Mouse (Mus musculus) embryonic facial prominence, embryonic 10.5 days (tissue): Measurements from ENCODE around the gene Sesn1. TPM values are rescaled to one million over a fixed set of nuclear protein-coding genes. Genes with fewer than 3 reads are reported as not detected.
A peak's percentile ranks its signal among the peaks of the same experiment; 100 is the strongest.

ENCODE experiments used
- DNase-seq: peaks from one replicate; pipeline ENCODE4 v3.0.0-alpha.2; 2017; ENCODE audit warnings: low spot score
- H3K27ac ChIP-seq: fragments of 300-500 bp; sonication (generic); replicated peaks from 2 replicates; pipeline ENCODE4 v1.5.1; 2016; ENCODE audit warnings: mild to moderate bottlenecking
- H3K27me3 ChIP-seq: fragments of 300-500 bp; sonication (generic); replicated peaks from 2 replicates; pipeline ENCODE4 v1.6.1; 2016; ENCODE audit warnings: low read depth, mild to moderate bottlenecking; ENCODE audit not compliant: poor library complexity, severe bottlenecking
- H3K36me3 ChIP-seq: fragments of 300-500 bp; sonication (generic); replicated peaks from 2 replicates; pipeline ENCODE4 v1.6.1; 2016; ENCODE audit warnings: mild to moderate bottlenecking, moderate library complexity
- H3K4me1 ChIP-seq: fragments of 300-500 bp; sonication (generic); 2 replicates; pipeline ENCODE4 v1.6.1; 2016
- H3K4me3 ChIP-seq: fragments of 300-500 bp; sonication (generic); 2 replicates; pipeline ENCODE4 v1.5.1; 2016; ENCODE audit warnings: mild to moderate bottlenecking, moderate library complexity
- H3K9me3 ChIP-seq: fragments of 300-500 bp; sonication (generic); 2 replicates; pipeline ENCODE4 v1.6.1; 2016; ENCODE audit warnings: mild to moderate bottlenecking
- WGBS: fragments of 180-500 bp; shearing (Covaris S2); methylation state at CpG from one replicate; pipeline ENCODE4 v1.1.7; 2016; 5-methylcytosine and 5-hydroxymethylcytosine counted together
- polyA plus RNA-seq: library from polyadenylated mRNA; unstranded; fragments of >200 nt; fragmentation: Nextera tagmentation; extraction: Ambion mirVana; gene quantifications from 2 replicates; pipeline ENCODE4 v1.2.1, GENCODE M21; 2016

Gene Sesn1
- polyA plus RNA-seq, 1 experiment from 2014 or later: 23.3 TPM

DNA sequence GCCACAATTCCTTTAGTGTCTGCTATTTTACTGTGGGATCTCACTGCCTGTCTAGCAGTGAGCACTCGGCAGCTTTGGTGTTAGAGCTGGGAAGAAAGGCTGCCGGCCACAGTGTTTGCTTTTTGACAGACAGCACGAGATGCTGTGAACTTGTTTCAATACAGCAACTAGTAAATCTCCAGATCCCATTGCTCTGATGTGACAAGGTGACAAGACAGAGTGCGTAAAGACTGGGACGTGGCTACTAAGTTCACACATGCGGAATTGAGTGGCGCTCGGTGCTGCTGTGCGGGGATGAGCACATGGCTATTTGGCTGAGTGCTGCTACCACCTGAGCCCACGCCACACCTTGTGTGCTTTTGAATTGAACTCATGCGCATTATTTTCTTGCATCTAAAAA, 97.7 kb downstream of the Sesn1 start:
- Histone ChIP-seq H3K27me3 (no peaks in the 10 kb centered on the region), H3K9me3 (no peaks in the 10 kb centered on the region), H3K27ac (no peak overlapping the region), H3K4me1 (peaks cover 6% of the 10 kb centered on the region), H3K36me3 (peaks cover 40% of the 10 kb centered on the region), H3K4me3 (no peak overlapping the region)
- DNase-seq: no peak
- 91% methylated on average over 11 of the region's 11 CpGs for WGBS

DNA sequence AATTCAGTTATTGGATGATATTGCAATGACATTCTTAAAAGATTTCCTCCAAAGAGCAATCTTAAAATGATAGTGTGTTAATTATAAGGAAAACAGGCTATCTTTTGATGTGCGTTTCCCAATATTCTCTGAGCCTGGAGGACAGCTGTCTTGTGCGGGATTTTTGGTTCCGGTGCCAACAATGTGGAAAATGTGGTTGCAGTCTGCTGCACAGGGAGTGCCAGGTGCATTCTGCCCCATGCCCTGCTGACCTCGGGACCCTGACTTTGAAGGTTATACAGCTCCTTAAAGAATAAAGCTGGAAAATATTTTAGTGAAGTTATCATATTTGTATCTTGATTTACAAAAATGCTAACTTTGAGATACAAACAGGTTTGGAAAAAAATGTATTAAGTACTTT, 98.2 kb downstream of the Sesn1 start:
- 93% methylated on average over 4 of the region's 4 CpGs for WGBS
- Histone ChIP-seq H3K36me3 (peaks cover 40% of the 10 kb centered on the region), H3K9me3 (no peaks in the 10 kb centered on the region), H3K27me3 (no peaks in the 10 kb centered on the region), H3K4me3 (no peak overlapping the region), H3K27ac (no peak overlapping the region), H3K4me1 (peaks cover 6% of the 10 kb centered on the region)
- no peak for DNase-seq

DNA sequence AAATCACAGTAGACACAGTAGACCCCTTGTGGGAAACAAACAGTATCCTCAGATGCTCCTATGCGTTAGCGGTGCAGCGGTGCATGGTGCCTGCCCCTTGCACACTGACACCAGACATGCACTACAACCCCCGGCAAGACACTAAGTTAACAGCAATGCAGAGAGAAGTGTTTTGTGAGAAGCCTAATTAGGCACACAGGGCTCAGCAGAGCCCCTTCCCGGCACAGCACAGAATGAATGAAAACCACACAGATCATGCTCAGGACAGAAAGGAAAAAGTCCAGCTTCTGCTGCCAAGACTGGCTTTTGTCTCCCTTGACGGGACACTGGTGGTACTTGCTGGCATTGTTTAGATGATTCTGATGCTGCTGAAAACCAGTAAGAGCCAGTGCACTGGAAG, 99.2 kb downstream of the Sesn1 start:
- H3K9me3 ChIP-seq: no peaks in the 10 kb centered on the region
- peaks cover 6% of the 10 kb centered on the region for H3K4me1 ChIP-seq
- DNase-seq: no peak
- WGBS: 71% methylated on average over 6 of the region's 6 CpGs
- H3K27ac ChIP-seq: no peak overlapping the region
- peaks cover 33% of the 10 kb centered on the region for H3K36me3 ChIP-seq
- H3K27me3 ChIP-seq: no peaks in the 10 kb centered on the region
- no peak overlapping the region for H3K4me3 ChIP-seq

DNA sequence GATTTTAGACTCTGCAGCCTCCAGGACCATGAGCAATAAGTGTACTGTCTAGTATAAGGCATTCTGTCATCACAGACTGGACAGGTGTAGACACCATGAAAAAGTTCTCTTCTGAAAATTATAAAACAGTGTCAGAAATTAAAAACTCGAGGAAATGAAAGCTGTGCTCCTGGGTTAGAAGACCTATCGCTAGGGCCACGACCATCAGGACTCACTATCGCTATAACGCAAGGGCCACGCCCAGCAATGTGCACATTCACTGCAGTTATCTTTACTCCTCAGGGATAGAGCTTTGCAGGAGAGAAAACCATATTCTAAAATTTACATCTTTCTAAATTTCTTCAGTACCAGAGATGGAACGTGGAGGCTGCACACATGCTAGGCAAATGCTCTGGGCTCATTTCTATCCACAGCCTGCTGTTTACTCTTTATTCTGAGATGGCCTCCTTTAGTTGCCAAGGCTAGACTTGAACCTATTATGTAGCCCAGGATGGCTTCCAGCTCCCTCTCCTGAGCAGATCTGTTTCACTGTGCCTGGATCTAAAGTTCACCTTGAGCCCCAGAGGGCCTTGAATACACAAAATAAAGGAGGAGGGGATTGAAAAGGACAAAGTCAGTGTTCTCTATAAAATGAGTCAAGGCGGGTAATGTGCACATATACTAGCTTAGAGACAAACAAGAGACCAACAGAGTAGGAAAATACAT, 102.7 kb downstream of the Sesn1 start:
- H3K4me3 ChIP-seq: no peak overlapping the region
- H3K27me3 ChIP-seq: no peaks in the 10 kb centered on the region
- 89% methylated on average over 8 of the region's 8 CpGs for WGBS
- H3K4me1 ChIP-seq: peaks cover 6% of the 10 kb centered on the region
- DNase-seq: no peak
- H3K36me3 ChIP-seq: peaks cover 2% of the 10 kb centered on the region
- H3K27ac ChIP-seq: no peak overlapping the region
- no peaks in the 10 kb centered on the region for H3K9me3 ChIP-seq

DNA sequence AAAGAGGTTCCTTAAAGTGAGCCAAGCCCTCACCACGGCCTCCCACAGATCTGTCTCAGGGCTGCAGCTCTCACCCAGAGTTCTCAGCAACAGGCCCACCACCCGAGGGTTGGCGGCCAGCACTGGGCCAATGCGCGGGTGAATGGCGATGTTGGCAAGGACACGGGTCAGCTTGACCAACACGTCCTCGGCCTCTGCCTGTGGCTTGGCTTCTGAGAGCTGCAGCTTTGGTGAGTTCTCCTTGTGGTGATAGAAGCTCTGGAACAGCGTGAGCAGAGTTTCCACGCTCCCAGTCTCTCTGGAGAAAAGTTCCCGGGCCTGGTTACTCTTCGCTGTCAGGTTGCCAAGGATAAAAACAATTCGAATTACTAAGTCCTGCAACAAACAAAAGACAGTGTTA, 117.0 kb downstream of the Sesn1 start:
- Histone ChIP-seq H3K36me3 (no peaks in the 10 kb centered on the region), H3K4me1 (no peaks in the 10 kb centered on the region), H3K9me3 (no peaks in the 10 kb centered on the region), H3K27ac (no peak overlapping the region), H3K4me3 (no peak overlapping the region), H3K27me3 (no peaks in the 10 kb centered on the region)
- 88% methylated on average over 14 of the region's 14 CpGs for WGBS
- no peak for DNase-seq

DNA sequence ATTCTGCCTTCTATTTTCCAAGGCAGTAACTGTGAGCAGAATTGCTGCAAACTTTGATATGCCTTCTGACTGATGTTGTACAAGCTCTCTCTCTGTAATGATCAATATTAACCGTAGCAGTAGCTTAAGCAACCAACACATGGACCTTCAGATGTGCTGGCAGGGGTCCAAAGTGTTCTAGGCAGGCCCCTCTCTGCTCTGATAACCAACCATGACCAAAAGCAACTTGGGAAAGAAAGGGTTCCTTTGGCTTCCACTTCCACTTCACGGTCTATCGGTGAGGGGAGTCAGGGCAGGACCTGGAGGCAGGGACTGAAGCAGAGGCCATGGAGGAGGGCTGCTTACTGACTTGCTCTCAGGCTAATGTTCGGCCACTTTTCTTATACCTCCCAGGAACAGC, 121.2 kb downstream of the Sesn1 start:
- no peaks in the 10 kb centered on the region; the same call in 1 of the 2 replicates for H3K27me3 ChIP-seq
- no peak for DNase-seq
- H3K4me3 ChIP-seq: no peak overlapping the region
- peaks cover 16% of the 10 kb centered on the region for H3K4me1 ChIP-seq
- H3K27ac ChIP-seq: no peak overlapping the region
- H3K36me3 ChIP-seq: no peaks in the 10 kb centered on the region
- 61% methylated on average over 4 of the region's 4 CpGs for WGBS
- H3K9me3 ChIP-seq: no peaks in the 10 kb centered on the region

DNA sequence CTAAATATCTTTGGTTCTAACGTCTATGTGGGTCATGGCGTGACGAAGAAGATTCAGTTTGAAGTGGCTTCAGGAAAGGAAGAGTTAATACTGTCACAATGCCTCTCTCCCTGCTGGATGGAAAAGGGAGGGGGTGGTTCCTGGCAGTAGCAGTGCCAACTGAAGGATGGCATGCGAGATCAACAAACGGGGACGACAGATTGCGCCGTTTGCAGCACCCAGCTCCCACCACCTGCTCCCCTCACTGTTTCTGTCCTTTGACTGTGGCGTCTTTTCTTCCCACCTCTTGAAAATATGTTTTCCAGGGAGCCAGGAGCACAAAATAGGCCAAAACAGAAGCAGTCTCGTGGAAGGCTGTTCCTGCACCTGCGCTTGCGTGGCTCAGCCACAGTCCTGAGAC, 122.2 kb downstream of the Sesn1 start:
- Histone ChIP-seq H3K27me3 (no peaks in the 10 kb centered on the region; the same call in 1 of the 2 replicates), H3K9me3 (no peaks in the 10 kb centered on the region), H3K36me3 (no peaks in the 10 kb centered on the region), H3K4me1 (peaks cover 26% of the 10 kb centered on the region), H3K27ac (no peak overlapping the region), H3K4me3 (no peak overlapping the region)
- no peak for DNase-seq
- 85% methylated on average over 12 of the region's 12 CpGs for WGBS

DNA sequence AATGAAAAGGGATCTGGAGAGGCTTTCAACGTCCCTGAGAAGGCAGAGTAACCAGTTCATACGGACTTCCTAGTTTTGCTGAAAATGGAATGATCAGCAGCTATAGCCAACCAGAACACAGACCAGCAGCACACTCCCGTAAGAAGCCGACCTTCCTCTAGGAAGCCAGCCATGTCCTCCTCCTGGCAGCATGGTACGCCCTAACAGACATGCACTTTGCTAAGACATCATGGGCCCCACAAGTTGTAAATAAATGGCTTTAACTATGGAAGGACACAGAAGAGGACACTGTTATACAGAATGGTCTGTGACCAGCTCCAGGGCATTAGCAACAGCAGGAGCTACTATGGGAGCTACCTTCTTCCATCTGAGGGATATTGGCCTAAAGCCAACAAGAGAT, 123.2 kb downstream of the Sesn1 start:
- Histone ChIP-seq H3K27ac (no peak overlapping the region), H3K27me3 (no peaks in the 10 kb centered on the region; the same call in 1 of the 2 replicates), H3K4me1 (peaks cover 30% of the 10 kb centered on the region), H3K9me3 (no peaks in the 10 kb centered on the region), H3K4me3 (no peak overlapping the region), H3K36me3 (no peaks in the 10 kb centered on the region)
- WGBS: 90% methylated on average over 5 of the region's 5 CpGs
- DNase-seq: no peak

DNA sequence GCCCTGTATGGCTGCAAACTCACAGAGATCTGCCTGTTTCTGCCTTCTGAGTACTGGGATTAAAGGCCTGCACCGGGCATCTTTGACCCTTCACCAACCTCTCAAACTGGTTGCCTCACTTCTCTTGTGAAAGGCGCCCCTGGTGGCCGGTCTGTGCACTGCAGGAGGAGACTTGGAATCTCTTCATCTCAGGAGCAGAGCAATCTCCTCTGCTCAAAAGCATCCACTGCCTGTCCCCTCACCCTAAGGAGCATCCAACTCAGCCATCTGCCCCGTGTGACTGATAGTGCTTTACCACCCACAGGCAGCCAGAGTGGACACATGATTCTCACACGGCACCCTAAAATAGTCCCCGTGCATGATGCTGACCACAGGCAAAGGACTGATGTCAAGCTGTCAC, 123.8 kb downstream of the Sesn1 start:
- no peak overlapping the region for H3K4me3 ChIP-seq
- H3K4me1 ChIP-seq: peaks cover 30% of the 10 kb centered on the region
- H3K9me3 ChIP-seq: no peaks in the 10 kb centered on the region
- 66% methylated on average over 6 of the region's 6 CpGs for WGBS
- DNase-seq: peak; percentile 56
- no peaks in the 10 kb centered on the region for H3K36me3 ChIP-seq
- H3K27ac ChIP-seq: no peak overlapping the region
- no peaks in the 10 kb centered on the region; the same call in 1 of the 2 replicates for H3K27me3 ChIP-seq

DNA sequence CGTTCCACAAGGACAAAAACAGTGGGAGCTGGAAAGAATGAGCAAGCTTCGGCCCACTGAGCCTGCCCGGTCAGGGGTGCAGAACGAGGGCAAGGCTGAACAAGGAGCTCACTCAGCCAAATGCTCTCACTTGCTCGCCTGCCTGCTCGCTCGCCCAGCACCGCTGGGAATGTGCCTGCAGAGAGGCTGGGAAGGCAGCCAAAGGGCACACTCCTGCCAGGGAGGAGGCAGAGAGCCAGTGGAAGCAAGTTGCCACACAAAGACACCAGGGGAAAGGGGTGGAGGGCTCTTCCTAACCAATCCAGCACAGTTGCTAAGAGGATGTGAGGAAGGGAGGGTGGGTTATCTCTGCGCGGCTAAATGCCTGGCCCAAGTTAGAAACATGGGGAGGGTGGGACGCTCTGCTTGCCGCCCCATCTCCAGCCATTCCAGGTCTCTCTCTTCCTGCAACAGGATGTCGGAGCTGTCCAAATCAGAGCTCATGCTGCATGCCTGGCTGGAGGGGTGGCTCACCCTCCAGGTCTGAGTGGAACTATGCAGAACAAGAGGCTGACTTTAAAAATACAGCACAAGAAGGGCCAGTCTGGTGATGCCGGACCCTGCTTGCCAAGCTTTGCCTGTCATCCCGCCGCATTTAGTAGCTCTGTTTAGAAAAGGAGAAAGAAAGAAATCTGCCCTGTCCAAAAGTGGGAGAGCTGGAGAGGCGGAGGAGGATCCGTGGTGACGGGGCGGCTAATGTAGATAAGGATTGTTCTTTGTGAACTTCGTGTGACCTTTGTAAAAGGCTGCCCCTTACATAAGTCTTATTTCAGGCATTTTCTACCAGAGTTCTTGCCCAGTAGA, 125.1 kb downstream of the Sesn1 start:
- Histone ChIP-seq H3K27me3 (no peaks in the 10 kb centered on the region; the same call in 1 of the 2 replicates), H3K36me3 (no peaks in the 10 kb centered on the region), H3K27ac (peak overlapping the region; percentile 77), H3K4me1 (peaks cover 30% of the 10 kb centered on the region), H3K9me3 (no peaks in the 10 kb centered on the region), H3K4me3 (peak overlapping the region; percentile 36; the same call in 1 of the 2 replicates)
- peak; percentile 40 for DNase-seq
- 26% methylated on average over 21 of the region's 21 CpGs for WGBS

DNA sequence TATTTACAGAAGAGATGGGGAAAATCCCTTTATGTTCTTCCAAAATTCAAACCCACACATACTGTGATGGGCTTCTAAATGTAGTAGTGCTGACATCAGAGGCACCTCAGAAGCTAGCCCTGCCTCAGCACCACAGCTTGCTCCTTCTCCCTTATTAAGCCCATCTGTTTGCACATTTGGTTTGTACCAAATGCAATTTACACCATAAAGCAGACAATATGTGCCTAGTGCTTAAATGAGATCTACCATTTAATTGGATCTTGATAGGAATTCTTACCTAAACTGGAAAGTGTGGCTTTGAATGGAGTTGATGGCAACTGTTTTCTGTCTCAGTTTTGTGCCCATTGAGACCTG, 125.7 kb downstream of the Sesn1 start:
- H3K4me1 ChIP-seq: peaks cover 30% of the 10 kb centered on the region
- H3K36me3 ChIP-seq: no peaks in the 10 kb centered on the region
- H3K4me3 ChIP-seq: no peak overlapping the region
- no peak overlapping the region for H3K27ac ChIP-seq
- no peaks in the 10 kb centered on the region; the same call in 1 of the 2 replicates for H3K27me3 ChIP-seq
- H3K9me3 ChIP-seq: no peaks in the 10 kb centered on the region
- DNase-seq: no peak

DNA sequence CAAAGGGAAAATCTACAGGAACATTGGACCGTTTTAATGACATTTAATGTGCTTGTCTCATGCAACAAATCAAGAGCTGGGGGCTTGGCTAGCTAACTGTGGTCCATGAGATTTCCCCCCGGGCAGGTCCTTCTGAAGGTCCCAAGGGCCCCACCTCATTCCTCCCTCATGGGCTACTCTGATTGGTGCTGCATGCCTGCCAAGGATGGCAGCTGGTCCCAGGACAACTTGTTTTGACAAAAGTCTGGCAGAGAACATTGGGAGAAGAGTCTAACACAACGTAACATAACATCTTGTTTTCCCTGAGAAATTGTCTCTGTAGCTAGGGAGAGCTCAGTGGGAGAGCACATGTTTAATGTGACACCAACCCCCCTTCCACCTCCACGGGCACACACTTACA, 126.4 kb downstream of the Sesn1 start:
- Histone ChIP-seq H3K27me3 (no peaks in the 10 kb centered on the region; the same call in 1 of the 2 replicates), H3K4me1 (peaks cover 30% of the 10 kb centered on the region), H3K27ac (no peak overlapping the region), H3K4me3 (no peak overlapping the region), H3K36me3 (no peaks in the 10 kb centered on the region), H3K9me3 (no peaks in the 10 kb centered on the region)
- 82% methylated on average over 4 of the region's 4 CpGs for WGBS
- DNase-seq: no peak

DNA sequence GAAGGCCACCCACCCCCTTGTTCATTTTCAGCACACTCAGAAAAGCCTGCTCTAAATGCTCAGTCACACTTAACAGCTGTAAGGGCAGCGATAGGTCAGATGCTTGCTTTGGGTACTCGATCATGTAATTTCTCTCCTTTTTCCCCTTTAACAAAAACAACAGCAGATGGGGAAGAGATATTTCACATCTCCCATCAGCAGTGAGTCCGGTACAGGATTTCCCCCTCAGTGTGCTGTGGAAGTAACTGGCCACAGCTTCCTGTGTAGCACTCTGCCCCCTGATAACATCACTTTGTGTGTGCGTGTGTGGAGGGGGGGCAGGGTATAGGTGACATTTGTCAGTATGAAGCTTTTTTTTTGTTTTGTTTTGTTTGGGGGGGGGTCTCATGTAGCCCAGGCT, 127.4 kb downstream of the Sesn1 start:
- no peak overlapping the region for H3K27ac ChIP-seq
- H3K36me3 ChIP-seq: no peaks in the 10 kb centered on the region
- H3K4me3 ChIP-seq: no peak overlapping the region
- WGBS: 57% methylated on average over 4 of the region's 4 CpGs
- H3K27me3 ChIP-seq: no peaks in the 10 kb centered on the region; the same call in 1 of the 2 replicates
- no peaks in the 10 kb centered on the region for H3K9me3 ChIP-seq
- H3K4me1 ChIP-seq: peaks cover 30% of the 10 kb centered on the region
- DNase-seq: no peak
